Mouse (Mus musculus): Measurements from ENCODE around the gene Cntn5.
A peak's percentile ranks its signal among the peaks of the same experiment; 100 is the strongest.

The Cntn5 gene

DNA sequence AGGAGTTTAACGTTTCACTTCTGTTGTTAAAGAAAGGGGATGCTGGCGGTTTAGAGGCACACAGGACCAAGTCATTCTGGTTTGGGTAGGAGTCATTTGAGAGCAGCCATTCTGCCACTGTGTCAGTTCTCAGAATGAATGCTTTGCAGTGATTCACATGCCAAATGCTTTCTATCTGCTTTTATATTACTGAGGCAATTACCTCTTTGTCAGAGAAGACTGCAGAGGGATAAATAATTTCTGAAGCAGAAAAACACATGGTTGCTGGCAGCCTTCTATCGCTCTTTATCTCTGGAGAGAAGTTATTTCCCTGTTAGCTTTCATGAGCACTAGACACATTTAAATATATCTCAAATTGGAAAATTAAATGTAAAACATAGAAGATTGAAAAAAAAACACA, 1207.9 kb downstream of the Cntn5 start:
- no peak for DNase-seq (ENCODE audit: low spot score)

DNA sequence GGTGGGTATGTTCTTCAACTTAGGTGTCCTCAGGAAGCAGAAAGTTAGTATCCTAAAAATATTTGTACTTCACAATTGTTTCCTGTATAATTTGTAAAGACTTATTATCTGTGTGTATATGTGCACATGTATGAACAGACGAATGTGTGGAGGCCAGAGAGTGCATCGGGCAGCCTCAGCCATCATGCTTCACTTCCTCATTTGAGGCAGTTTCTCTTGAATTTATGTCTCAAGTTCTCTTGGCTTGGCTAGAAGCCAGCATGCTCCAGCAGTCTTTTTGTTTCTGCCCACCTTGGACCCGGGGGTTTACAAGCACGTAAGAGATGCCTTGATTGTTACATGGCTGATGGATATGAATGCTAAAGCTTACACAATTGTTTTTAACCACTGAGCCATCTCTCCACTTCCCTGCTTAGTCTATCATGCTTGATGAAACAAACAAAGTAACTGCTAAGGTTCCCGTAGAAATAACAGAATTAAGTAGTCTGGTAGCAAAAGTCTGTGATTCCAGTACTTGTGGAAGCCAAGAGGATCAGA, 1222.2 kb downstream of the Cntn5 start:
- peak; percentile 3 for DNase-seq (ENCODE audit: low spot score)

DNA sequence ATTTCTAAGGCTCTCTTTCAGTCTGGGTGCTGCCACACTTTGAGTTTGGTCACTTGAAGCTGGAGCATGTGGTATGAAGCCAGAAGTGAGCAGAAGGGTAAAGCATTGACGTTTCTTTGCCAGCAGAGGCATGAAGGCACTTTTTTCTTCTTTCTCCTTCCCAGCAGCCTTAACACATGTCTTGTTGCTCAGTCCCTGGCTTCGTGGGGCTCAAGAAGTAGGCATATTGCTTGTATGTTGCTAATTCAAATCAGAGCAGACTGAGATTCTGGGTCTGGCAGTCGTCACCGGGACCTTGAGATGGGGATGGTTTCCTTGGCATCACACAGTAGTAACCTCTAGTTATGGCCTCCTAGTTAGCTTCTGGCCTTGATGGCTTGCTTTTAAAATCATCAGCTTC, 1228.5 kb downstream of the Cntn5 start:
- DNase-seq (ENCODE audit: low spot score) = no peak

- DNase-seq (ENCODE audit: low spot score) = no peak
These were observed 1230.0 kb downstream of the Cntn5 start for GRCm38 (mm10) chr9:9674531-9674930.

DNA sequence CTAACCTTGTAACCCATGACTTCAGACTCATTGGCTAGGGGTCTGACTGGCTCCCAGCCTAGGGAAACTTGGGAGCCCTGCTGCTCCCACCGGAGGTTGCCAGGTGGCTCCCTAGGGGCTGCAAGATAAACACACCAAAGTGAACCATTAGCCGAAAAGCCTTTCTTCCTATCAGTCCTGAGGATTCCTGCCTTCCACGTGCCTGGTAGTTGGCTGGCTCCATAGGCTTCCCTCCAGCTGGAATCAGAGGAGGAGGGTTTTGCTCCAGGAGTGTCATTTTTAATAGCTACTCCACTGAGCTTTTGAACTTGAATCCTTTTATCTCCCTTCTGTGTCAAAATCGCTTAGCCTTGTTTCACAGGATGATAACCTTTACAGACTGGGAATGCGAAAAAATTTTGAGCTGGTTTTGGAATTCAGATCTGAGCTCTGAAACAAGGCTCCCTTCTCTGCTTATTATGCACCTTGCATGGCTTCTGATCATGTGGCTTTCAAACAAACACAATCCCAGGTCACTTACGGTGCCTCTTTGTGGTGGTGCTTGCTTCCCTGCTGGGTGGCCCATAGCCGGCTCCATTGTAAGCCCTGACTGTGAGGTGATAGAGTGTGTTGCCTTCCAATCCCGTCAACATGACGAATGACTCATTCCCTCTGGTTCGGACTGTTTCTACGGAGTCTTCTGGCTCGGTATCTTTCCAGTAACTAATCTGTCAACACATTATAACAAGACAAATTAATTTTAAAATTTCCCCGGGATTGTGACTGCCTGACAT, 1231.1 kb downstream of the Cntn5 start:
- peak; percentile 2 for DNase-seq (ENCODE audit: low spot score)

GRCm38 (mm10) chr9:9653463-9653862, 1251.1 kb downstream of the Cntn5 start:
- no peak for DNase-seq (ENCODE audit: low spot score)

- DNase-seq (ENCODE audit: low spot score) = no peak
These were observed 1257.2 kb downstream of the Cntn5 start for GRCm38 (mm10) chr9:9647361-9647760.

DNA sequence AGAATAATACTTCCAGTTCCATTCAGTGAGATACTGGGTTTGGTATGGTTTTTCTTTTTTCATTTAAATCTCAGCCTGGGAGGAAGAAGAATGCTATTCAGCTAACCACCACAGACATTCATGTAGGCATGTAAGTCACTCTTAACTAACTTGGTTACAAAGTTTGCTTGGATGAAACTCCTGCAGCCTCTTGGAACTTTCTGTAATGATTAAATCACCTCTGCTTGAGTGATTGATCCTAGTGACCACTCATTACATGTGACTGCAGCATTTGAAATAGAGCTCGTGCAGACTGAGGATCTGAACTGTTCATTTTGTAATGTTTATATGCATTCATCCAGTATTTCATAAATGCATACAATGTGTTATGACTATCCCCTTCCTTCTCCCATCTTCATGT, 1258.3 kb downstream of the Cntn5 start:
- DNase-seq (ENCODE audit: low spot score) = no peak

All from ovary, postnatal 14 days (tissue).